Mouse (Mus musculus): ENCODE data around the gene Tnfsfm13. TPM values are rescaled to one million over a fixed set of nuclear protein-coding genes. Genes with fewer than 3 reads are reported as not detected.

Tnfsfm13 gene
- total and polyA plus RNA-seq, 3 experiments: 0.08 TPM; not detected in 2

DNA sequence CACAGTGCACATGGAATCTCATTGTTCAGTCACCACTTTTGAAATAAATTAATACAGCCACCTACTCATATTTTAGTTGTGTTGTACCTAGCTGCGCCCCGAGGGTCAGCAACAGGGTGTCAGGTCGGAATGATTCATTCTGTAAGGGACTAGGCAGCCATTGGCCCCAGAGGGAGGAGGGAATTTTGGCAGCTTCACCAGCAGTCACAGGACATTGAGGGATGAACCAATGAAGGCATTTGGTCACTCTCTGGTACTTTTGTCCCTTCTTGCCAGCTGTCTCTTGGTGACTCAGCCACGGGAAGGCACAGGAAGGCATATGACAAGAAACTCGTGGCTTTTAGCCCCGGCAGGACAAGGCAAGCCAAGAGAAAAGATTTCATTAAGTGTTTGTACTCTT is 32.1 kb downstream of the Tnfsfm13 start:
- H3K4me2 ChIP-seq (ENCODE audit: insufficient read depth, low read depth, poor library complexity, severe bottlenecking): peak overlapping the region; percentile 65
- H3K27ac ChIP-seq (ENCODE audit: insufficient read depth, low read depth): peak overlapping the region; percentile 95
- TF ChIP-seq MYC (IDR thresholded peaks at IDR 0.05; ENCODE audit: low read depth, low read length) (no peak), UBTF (IDR thresholded peaks at IDR 0.05; ENCODE audit: low read depth, low read length) (0 out of 2 replicates have a peak, but pooled peaks have one; percentile 14), PAX5 (IDR thresholded peaks at IDR 0.05; ENCODE audit: low read length) (no peak), NRF1 (IDR thresholded peaks at IDR 0.05; ENCODE audit: low read depth, low read length) (0 out of 2 replicates have a peak, but pooled peaks have one; percentile 13), HCFC1 (IDR thresholded peaks at IDR 0.05; ENCODE audit: low read depth, low read length) (0 out of 2 replicates have a peak, but pooled peaks have one; percentile 10)
- dilution Hi-C loops (cut with MboI; ENCODE audit: extremely low pct_ligation_motif_present, extremely low pct_unique_long_range_greater_than_20kb, low sequenced_read_pairs): no loop called here
- in situ Hi-C loops (cut with MboI; ENCODE audit: low pct_ligation_motif_present, low pct_unique_long_range_greater_than_20kb, low sequenced_read_pairs): no loop called here
- no peaks in the 10 kb centered on the region for H3K9me3 ChIP-seq (replicated peaks; ENCODE audit: low read length)
- peaks cover 40% of the 10 kb centered on the region for H3K79me2 ChIP-seq (replicated peaks; ENCODE audit: control insufficient read depth, extremely low read depth, insufficient read depth, poor library complexity, severe bottlenecking)
- DNase-seq (ENCODE audit: extremely low read depth): peak; percentile 61
- H3K9ac ChIP-seq (ENCODE audit: insufficient read depth, low read depth): peak overlapping the region; percentile 97
- H3K27me3 ChIP-seq (replicated peaks): no peaks in the 10 kb centered on the region
- peak overlapping the region; percentile 66 to 70 (median 70) for H3K4me3 ChIP-seq (replicated peaks in 1 of 3; ENCODE audit: low read depth in 2 of 3, low read length in 2 of 3, poor library complexity in 1 of 3)
- peaks cover 32 to 50% of the 10 kb centered on the region in 2 experiments for H3K36me3 ChIP-seq (replicated peaks in 1 of 2; ENCODE audit: control insufficient read depth in 1 of 2, insufficient read depth in 1 of 2, low read length in 1 of 2)
- H3K4me1 ChIP-seq (ENCODE audit: control insufficient read depth in 1 of 2, insufficient read depth in 2 of 2): peaks cover 20 to 71% of the 10 kb centered on the region in 2 experiments

- Histone ChIP-seq H3K36me3 (replicated peaks in 1 of 2; ENCODE audit: control insufficient read depth in 1 of 2, insufficient read depth in 1 of 2, low read length in 1 of 2) (peaks cover 32 to 50% of the 10 kb centered on the region in 2 experiments), H3K9me3 (replicated peaks; ENCODE audit: low read length) (no peaks in the 10 kb centered on the region), H3K4me2 (ENCODE audit: insufficient read depth, low read depth, poor library complexity, severe bottlenecking) (peak overlapping the region; percentile 65), H3K79me2 (replicated peaks; ENCODE audit: control insufficient read depth, extremely low read depth, insufficient read depth, poor library complexity, severe bottlenecking) (peaks cover 33% of the 10 kb centered on the region), H3K9ac (ENCODE audit: insufficient read depth, low read depth) (peak overlapping the region; percentile 97), H3K4me3 (replicated peaks in 1 of 3; ENCODE audit: low read depth in 2 of 3, low read length in 2 of 3, poor library complexity in 1 of 3) (peak overlapping the region; percentile 66 to 70 (median 70)), H3K4me1 (ENCODE audit: control insufficient read depth in 1 of 2, insufficient read depth in 2 of 2) (peaks cover 18 to 69% of the 10 kb centered on the region in 2 experiments), H3K27me3 (replicated peaks) (no peaks in the 10 kb centered on the region), H3K27ac (ENCODE audit: insufficient read depth, low read depth) (peak overlapping the region; percentile 95)
- dilution Hi-C loops (cut with MboI; ENCODE audit: extremely low pct_ligation_motif_present, extremely low pct_unique_long_range_greater_than_20kb, low sequenced_read_pairs) (no loop called here), in situ Hi-C loops (cut with MboI; ENCODE audit: low pct_ligation_motif_present, low pct_unique_long_range_greater_than_20kb, low sequenced_read_pairs) (no loop called here)
- DNase-seq (ENCODE audit: extremely low read depth): peak; percentile 48
- TF ChIP-seq KAT2A (IDR thresholded peaks at IDR 0.05; ENCODE audit: insufficient replicate concordance, low read length) (no peak), HCFC1 (IDR thresholded peaks at IDR 0.05; ENCODE audit: low read depth, low read length) (0 out of 2 replicates have a peak, but pooled peaks have one; percentile 7), EP300 (IDR thresholded peaks at IDR 0.05; ENCODE audit: low read length) (peak; percentile 71), CHD2 (IDR thresholded peaks at IDR 0.05; ENCODE audit: low read length) (peak; percentile 31; the same call in 1 of the 2 replicates), MAX (IDR thresholded peaks at IDR 0.05; ENCODE audit: low read length) (no peak; the same call in 1 of the 2 replicates), RCOR1 (conservative IDR thresholded peaks at IDR 0.05; ENCODE audit: low read depth, low read length) (no peak), SIN3A (IDR thresholded peaks at IDR 0.05; ENCODE audit: low read length) (no peak), UBTF (IDR thresholded peaks at IDR 0.05; ENCODE audit: low read depth, low read length) (no peak), ZNF384 (IDR thresholded peaks at IDR 0.05; ENCODE audit: low read depth, low read length) (no peak), CHD1 (IDR thresholded peaks at IDR 0.05; ENCODE audit: low read depth, low read length) (peak; percentile 89; the same call in 1 of the 2 replicates), JUN (IDR thresholded peaks at IDR 0.05; ENCODE audit: insufficient read depth, low read depth, low read length) (no peak), ELF1 (IDR thresholded peaks at IDR 0.05; ENCODE audit: low read depth, low read length) (no peak), POLR2AphosphoS2 (IDR thresholded peaks at IDR 0.05; ENCODE audit: low read depth, low read length) (no peak), ZMIZ1 (IDR thresholded peaks at IDR 0.05; ENCODE audit: low read depth, low read length) (no peak), IRF4 (IDR thresholded peaks at IDR 0.05; ENCODE audit: low read depth, low read length) (peak; percentile 80), MXI1 (IDR thresholded peaks at IDR 0.05; ENCODE audit: low read depth, low read length) (peak; percentile 62; the same call in 1 of the 2 replicates), MEF2A (IDR thresholded peaks at IDR 0.05; ENCODE audit: borderline replicate concordance, low read depth, low read length) (peak; percentile 30; the same call in 1 of the 2 replicates), NRF1 (IDR thresholded peaks at IDR 0.05; ENCODE audit: low read depth, low read length) (no peak), SMC3 (IDR thresholded peaks at IDR 0.05; ENCODE audit: low read depth, low read length) (no peak), ZC3H11A (IDR thresholded peaks at IDR 0.05; ENCODE audit: low read depth, low read length) (no peak), NELFE (IDR thresholded peaks at IDR 0.05; ENCODE audit: low read depth, low read length) (peak; percentile 23; the same call in 1 of the 2 replicates), ETS1 (conservative IDR thresholded peaks at IDR 0.05; ENCODE audit: low read depth, low read length) (peak; percentile 50; the same call in 1 of the 2 replicates), MAFK (IDR thresholded peaks at IDR 0.05; ENCODE audit: insufficient replicate concordance, low read length) (no peak), ZKSCAN1 (IDR thresholded peaks at IDR 0.05; ENCODE audit: borderline replicate concordance, low read depth, low read length) (no peak), GABPA (IDR thresholded peaks at IDR 0.05; ENCODE audit: insufficient replicate concordance, low read depth, low read length) (no peak), USF1 (IDR thresholded peaks at IDR 0.05; ENCODE audit: low read depth, low read length) (0 out of 2 replicates have a peak, but pooled peaks have one; percentile 2), MYC (IDR thresholded peaks at IDR 0.05; ENCODE audit: low read depth, low read length) (peak; percentile 69), RAD21 (IDR thresholded peaks at IDR 0.05; ENCODE audit: low read depth, low read length) (no peak)
Observed at GRCm38 (mm10) chr11:69662967-69663671, 32.8 kb downstream of the Tnfsfm13 start.

Measured in CH12.LX (cell line).